Mouse (Mus musculus) CD4-positive, CD25-positive, alpha-beta regulatory T cell, adult 2 months (primary cell): Measurements from ENCODE around the gene Gm1673.

Experiments
- DNase-seq: peaks from one replicate; pipeline ENCODE4 v3.0.0-alpha.2; 2012; ENCODE audit warnings: low read depth, low spot score

Gm1673 gene

GRCm38 (mm10) chr5:33997829-33998504, 14.7 kb downstream of the Gm1673 start:
- DNase-seq: no peak

- DNase-seq: no peak
Observed at GRCm38 (mm10) chr5:33998505-33998877, 15.3 kb downstream of the Gm1673 start.

- no peak for DNase-seq
Observed at GRCm38 (mm10) chr5:33999466-34000090, 16.3 kb downstream of the Gm1673 start.

GRCm38 (mm10) chr5:34000809-34001208, 17.6 kb downstream of the Gm1673 start:
- DNase-seq: no peak

DNA sequence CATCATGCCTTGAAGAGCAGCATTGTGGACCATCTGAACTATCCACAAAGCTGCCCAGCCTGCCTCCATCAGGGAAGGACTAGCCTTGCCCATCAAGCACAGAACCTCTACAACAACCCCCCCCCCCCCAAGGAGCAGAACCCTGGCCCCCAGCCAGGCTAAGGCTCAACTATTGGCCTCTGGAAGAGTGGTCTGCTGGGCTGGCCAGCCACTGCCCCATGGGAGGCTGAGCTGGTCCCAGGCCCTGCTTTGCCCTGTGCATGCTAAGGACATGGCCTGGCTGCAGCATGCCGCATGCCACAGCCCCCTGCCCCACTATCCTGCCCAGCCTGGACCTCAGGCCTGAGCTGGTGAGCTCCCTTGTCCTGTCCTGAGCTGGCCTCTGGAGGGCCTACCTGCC, 18.2 kb downstream of the Gm1673 start:
- no peak for DNase-seq

DNA sequence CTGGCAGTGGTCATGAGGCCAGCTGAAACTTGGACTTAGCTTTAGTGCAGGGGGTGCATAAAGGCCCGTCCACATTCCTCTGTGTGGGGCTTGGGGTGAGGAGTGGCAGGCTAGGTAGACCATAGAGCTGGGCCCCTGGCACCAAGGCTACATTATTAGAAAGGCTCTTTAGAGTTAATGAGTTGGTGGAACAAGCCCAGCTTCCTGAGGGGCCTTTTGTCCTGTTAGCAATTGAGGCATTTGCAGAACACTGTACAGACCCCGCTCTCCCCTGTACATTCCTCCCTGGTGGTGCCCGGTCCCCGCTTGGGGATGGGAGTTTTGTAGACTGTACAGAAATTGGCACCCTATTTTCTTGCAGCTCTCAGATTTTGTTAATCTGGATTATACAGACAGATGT, 19.4 kb downstream of the Gm1673 start:
- no peak for DNase-seq

- no peak for DNase-seq
Observed at GRCm38 (mm10) chr5:34004618-34005017, 21.4 kb downstream of the Gm1673 start.

- no peak for DNase-seq
Observed at GRCm38 (mm10) chr5:34006832-34007231, 23.6 kb downstream of the Gm1673 start.

DNA sequence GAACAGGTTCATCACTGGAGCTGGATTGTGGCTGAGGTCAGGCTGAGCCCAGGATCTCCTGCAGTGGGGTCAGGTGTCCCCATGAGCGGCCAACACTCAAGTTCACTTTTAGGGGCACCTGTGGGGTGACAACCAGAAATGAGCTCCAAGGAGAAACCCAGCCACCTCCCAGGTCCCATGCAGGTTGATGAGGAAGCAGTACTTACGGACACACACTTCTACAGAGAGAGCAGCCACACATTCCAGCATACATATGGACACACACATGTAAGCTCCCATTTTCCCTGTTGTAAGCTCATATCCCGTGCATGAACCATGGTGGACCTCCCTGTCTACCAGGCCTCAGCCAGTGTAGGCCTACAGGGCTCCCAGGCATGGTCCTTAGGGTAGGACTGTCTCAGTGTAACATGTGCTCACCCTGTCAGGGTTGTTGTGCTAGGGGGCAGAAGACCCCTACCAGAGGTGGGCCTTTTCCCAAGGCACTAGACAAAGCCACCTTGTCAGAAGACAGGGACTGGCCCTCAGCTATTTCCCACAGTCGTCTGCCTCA, 24.2 kb downstream of the Gm1673 start:
- no peak for DNase-seq

DNA sequence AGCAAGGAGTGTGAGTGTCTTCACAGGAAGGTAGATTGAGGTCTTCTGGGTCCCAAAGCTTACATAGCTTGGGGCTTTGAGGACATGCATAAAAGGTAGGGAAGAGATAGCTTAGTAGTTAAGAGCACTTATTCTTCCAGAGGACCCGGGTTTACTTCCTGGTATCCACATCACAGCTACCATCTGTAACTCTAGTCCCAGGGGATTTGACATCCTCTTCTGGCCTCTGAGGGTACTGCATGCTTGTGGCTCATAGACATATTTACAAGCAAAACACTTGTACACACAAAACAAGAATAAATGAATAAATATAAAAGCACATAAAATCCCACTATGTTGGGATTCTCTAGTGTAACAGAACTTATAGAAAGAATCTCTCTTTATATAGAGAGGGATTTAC, 31.4 kb downstream of the Gm1673 start:
- no peak for DNase-seq

DNA sequence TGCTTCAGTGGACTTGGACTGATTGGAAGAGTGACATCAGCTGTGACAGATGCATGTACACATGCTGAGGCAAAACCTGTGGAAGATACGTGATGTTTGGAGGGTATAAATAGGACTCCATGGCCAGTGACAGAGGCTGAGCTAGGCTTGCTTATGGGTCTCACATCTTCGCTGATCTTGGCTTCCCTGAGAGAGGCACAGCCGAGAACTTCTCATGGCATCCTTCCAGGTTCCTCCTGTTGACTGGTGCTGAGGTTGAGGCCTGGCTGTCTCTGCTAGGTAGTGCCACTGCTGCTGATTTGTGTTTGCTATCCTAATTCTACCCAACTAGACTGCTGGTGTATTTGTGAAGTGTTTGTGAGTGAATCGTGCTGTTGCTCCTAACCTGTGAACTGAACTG, 35.7 kb downstream of the Gm1673 start:
- DNase-seq: no peak

- DNase-seq: no peak
Observed at GRCm38 (mm10) chr5:34030101-34030500, 46.9 kb downstream of the Gm1673 start.

- DNase-seq: no peak
Observed at GRCm38 (mm10) chr5:34031022-34031421, 47.8 kb downstream of the Gm1673 start.

DNA sequence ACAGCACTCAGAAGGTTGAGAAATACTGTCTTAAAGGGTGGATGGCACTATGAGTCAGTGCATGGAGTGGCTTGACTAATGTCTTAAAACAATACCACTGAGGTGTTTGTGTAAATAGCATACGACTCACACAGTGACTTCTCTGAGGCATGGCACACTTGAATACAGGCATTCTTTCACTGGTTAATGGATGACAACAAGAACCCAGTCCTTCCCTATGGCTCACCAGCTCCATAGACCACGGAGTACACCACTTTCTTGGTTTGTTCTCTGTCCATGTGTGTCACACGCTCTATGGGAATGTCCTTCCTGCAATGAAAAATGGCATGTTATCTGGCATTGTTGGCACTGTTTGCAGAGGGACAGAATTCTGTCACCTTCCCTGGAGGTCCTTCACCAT, 49.3 kb downstream of the Gm1673 start:
- DNase-seq: no peak
